Mouse (Mus musculus) forelimb bud, embryonic 11.5 days (tissue): ENCODE data around the gene Ppp1r27.
"Not testable (repeated sequence)": the region's sequence is repeated elsewhere in the genome, so short reads cannot be mapped to it uniquely, and the experiment has no call there.

Experiments used
- DNase-seq: peaks from one replicate; pipeline ENCODE4 v3.0.0-alpha.2; 2012; ENCODE audit warnings: low read depth, low spot score

Gene Ppp1r27

GRCm38 (mm10) chr11:120575940-120576339, 25.0 kb upstream of the Ppp1r27 start:
- DNase-seq, result no peak

GRCm38 (mm10) chr11:120575046-120575445, 24.1 kb upstream of the Ppp1r27 start:
- DNase-seq, result no peak

GRCm38 (mm10) chr11:120574278-120574600, 23.3 kb upstream of the Ppp1r27 start:
- DNase-seq, result no peak

- no peak for DNase-seq
These were observed 22.8 kb upstream of the Ppp1r27 start for GRCm38 (mm10) chr11:120573585-120574277.

- peak; percentile 100 for DNase-seq
These were observed 22.0 kb upstream of the Ppp1r27 start, which contains the start of gene P4hb for GRCm38 (mm10) chr11:120572752-120573584. TSS of gene P4hb (minus strand) at chr11:120573253.

- DNase-seq, result no peak
These were observed 21.5 kb upstream of the Ppp1r27 start for GRCm38 (mm10) chr11:120572417-120572751.

GRCm38 (mm10) chr11:120571754-120572416, 21.0 kb upstream of the Ppp1r27 start:
- no peak for DNase-seq

- no peak for DNase-seq
These were observed 20.2 kb upstream of the Ppp1r27 start for GRCm38 (mm10) chr11:120571122-120571521.

- DNase-seq, result no peak
These were observed 17.4 kb upstream of the Ppp1r27 start for GRCm38 (mm10) chr11:120568324-120568723.

GRCm38 (mm10) chr11:120565114-120565513, 14.2 kb upstream of the Ppp1r27 start:
- no peak for DNase-seq

GRCm38 (mm10) chr11:120562949-120563348, 12.0 kb upstream of the Ppp1r27 start:
- no peak for DNase-seq

- no peak for DNase-seq
These were observed 10.2 kb upstream of the Ppp1r27 start for GRCm38 (mm10) chr11:120560952-120561728.

GRCm38 (mm10) chr11:120558843-120559242, 7.9 kb upstream of the Ppp1r27 start:
- DNase-seq, result not testable (repeated sequence)

- DNase-seq, result no peak
These were observed 4.3 kb upstream of the Ppp1r27 start for GRCm38 (mm10) chr11:120555260-120555659.

- no peak for DNase-seq
These were observed 3.9 kb upstream of the Ppp1r27 start for GRCm38 (mm10) chr11:120554834-120555233.

- DNase-seq, result no peak
These were observed 1.8 kb upstream of the Ppp1r27 start for GRCm38 (mm10) chr11:120552736-120553135.

GRCm38 (mm10) chr11:120549986-120550809, 734 bp downstream of the Ppp1r27 start:
- no peak for DNase-seq

GRCm38 (mm10) chr11:120549168-120549945, 1.6 kb downstream of the Ppp1r27 start, which contains the start of gene Mcrip1:
TSS of gene Mcrip1 (minus strand) at chr11:120549727.
- DNase-seq, result peak; percentile 83

- DNase-seq, result no peak
These were observed 2.2 kb downstream of the Ppp1r27 start for GRCm38 (mm10) chr11:120548786-120549167.

- DNase-seq, result no peak
These were observed 2.7 kb downstream of the Ppp1r27 start for GRCm38 (mm10) chr11:120548214-120548613.
